Mouse (Mus musculus) induced T-regulatory cell, adult 2 months (primary cell): ENCODE data around the gene Rhob.
"Not testable (repeated sequence)": the region's sequence is repeated elsewhere in the genome, so short reads cannot be mapped to it uniquely, and the experiment has no call there.

Experiments used
- DNase-seq: peaks from one replicate; pipeline ENCODE4 v3.0.0-alpha.2; 2012; ENCODE audit warnings: low read depth

Gene Rhob

DNA sequence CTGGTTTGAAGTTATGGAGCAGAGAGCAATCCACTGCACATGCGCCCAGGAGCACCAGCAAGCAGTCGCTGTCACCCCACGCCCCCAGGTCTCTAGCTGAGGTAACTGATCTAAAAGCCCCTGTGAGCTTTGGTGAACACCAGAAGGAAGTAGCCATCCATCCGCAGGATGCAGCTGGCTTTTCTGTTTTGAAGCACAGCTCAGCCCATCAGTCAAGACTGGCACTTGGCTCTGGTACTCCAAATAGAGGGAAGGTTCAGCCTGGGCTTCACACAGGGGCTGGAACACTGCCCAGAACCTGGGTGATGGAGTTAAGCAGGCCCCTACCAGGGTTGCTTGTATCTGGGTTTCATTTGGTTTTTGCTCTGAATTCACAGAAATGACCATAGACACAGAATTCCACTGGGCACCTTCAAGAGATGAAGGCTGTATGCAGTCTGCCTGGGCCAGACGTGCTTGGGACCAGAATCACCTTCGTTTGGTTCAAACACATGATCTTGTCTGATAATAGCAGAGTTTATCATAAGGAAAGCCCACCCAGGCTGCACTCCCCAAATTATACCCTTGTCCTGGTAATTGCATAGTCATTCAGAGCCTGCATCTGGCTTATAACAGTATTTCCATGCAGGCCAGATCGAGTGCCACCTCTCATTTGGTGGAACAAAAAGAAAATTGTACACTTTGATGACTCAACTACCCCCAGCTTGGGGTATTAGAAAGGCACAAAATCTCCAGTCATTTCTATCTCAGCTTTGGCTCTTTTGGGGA lies 27.0 kb downstream of the Rhob start:
- no peak for DNase-seq

DNA sequence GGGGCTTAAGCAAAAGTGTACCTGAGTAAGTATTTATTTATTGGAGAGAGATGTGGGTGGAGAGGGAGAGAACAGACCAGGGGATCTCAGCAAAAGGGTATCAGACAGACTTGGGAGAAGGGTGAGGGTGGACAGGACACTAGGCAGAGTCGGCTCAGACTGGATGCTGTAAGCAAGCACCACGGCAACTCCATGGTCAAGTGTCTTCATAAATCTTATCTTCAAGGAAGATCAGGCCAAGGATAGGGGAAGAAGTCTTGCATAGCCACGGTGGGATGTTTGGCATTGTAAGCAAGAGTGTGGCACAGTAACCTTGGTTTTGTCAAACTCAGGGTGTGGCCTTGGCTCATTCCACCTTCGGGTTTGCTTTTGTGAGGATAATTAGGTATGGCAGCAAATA lies 27.8 kb downstream of the Rhob start:
- no peak for DNase-seq

DNA sequence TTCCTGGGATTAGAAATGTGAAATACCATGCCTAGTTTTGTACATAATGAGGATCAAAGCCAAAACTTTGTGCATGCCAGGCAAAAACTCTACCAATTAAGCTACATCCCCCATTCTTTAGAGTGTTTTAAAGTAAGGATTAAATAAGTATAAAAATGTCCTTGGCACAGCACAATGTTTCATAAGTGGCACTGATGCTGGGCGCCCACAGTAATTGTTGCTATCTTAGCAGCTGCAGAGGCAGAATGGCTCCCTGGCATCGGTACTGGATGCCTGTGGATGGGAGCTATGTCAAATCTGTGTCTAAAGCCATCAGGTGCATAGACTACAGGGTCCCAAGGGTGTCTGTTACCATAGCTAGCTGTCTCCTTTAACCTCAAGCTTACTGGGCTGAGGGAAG lies 28.8 kb downstream of the Rhob start:
- DNase-seq = no peak

DNA sequence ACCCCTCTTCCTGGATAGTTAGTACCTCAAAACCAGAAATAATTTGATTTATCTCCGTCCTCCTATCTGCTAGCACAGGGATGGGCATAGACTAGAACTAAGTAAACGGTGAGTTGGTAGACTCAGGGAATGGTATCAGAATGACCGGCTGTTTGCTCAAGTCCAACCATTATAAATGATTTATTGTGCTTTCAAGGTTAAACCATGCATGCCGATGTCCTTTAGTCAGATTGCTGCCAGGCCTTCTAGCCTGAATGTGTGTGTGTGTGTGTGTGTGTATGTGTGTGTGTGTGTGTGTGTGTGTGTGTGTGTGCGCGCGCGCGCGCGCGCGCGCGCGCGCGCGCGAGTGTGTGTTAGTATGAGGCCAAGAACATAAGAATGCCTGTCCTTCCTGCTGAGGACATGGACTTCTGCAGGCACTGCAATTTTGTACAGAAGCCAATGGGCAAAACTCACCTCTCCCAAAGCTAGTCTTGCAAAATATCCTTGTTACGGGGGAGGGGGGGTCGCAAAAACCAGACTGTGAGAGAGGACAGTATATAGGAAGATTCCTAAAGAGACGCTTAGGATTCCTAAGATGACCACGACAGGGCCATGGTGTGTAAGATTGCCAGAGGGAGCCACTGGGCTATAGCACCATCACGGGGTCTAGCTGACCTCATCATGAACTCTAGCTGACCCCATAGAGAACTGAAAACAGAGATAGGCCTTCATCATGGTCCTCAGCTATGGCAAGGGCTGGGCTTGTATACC lies 29.9 kb downstream of the Rhob start:
- no peak for DNase-seq

DNA sequence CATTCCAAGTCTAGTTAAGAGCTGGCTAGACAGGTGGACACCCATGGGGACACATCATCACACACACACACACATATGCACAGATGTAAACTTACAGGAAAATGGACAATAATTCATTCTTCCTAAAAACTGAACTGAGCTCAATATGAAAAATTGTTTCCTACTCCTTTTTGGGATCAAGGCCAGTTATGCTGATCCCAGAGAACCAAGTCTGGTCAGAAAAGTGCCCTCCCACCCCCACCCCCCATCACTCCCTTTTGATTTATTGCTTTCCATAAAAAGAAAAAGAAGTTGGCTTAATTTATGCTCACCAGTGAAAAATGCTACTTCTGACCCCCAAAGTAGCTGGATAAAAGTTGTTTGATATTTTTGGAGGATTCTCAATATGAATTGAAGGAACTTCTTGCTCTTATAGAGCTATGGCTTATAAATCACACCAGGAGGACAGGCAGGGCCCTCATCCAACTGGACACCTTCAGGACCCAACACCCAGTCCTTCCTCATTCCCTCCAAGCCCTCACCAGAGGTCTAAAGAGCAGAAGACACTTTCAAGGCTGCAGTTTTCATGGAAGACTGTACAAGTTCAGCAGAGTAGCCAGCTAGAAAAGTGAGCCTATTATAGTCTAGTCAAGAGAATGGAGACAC lies 31.5 kb downstream of the Rhob start:
- DNase-seq = no peak

DNA sequence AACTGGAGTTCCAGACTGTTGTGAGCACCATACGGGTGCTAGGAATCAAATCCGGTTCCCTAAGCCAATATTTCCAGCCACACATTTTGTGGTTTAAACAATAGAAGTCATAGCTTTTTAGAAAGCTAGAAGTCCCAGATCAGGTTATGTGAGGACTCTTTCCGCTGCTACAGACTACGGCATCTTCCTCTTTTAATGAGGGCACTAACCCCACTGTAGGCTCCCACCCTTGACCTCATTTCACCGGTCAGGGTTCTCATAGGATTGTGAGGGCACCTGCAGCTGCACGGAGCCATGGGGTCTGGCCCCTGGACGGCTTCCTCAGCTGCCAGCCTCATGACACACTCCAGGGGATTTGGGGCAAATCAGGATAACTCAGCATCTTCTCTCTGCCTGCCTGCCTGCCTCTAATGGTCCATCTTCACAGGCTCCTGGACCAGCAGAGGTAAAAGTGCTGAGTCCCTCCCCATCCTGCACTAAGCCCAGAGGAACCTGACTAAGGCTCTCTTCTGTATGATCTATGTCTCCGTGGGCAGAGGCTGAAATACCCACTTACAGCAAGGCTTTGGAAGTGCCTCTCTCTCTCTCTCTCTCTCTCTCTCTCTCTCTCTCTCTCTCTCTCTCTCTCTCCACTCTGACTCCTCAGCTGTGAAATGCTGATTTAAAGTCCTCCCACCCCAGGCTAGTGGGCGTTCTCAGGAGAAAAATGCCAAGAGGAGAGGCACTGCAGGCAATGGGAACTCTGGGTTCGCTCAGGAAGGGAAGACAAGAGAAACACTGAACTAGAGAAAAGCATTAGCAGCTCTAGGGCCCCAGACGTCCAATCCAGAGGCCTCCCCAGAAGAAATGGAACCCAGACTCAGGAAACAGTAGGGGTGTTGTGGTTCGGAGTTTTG lies 32.5 kb downstream of the Rhob start:
- DNase-seq = no peak

DNA sequence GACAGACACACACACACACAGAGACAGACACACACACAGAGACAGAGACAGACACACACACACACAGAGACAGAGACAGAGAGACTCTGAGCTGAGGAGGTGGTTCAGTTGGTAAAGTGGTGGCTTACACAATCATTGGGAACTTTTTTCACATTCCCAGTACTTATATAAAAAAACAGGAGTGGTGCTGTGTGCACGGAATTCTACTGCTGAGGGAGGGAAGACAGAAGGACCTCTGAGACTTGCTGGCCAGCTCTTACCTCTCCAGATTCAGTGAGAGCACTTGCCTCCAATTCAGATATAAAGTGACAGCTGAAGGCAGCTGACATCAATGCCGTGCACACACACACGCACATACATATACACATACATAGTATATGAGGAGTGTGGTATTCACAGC lies 34.1 kb downstream of the Rhob start:
- no peak for DNase-seq

DNA sequence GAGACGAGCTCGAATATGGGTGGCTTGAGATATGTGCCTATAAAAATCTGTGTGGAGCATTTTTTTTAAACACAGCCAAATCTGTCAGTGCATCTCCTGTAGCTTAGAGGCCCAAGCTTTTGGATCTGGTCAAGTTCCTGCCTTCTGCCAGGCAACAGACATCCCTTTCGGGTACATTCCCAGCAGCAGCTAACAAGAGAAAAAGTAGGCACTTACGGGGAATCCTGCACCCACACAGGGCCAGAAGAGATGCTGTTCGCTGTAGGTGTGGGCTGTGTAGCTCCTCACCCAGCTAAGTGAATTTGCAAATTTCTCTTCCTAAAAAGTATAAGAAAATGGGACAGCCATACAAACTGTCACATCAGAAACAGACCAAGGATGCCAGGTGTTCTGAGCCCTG lies 34.8 kb downstream of the Rhob start:
- no peak for DNase-seq

DNA sequence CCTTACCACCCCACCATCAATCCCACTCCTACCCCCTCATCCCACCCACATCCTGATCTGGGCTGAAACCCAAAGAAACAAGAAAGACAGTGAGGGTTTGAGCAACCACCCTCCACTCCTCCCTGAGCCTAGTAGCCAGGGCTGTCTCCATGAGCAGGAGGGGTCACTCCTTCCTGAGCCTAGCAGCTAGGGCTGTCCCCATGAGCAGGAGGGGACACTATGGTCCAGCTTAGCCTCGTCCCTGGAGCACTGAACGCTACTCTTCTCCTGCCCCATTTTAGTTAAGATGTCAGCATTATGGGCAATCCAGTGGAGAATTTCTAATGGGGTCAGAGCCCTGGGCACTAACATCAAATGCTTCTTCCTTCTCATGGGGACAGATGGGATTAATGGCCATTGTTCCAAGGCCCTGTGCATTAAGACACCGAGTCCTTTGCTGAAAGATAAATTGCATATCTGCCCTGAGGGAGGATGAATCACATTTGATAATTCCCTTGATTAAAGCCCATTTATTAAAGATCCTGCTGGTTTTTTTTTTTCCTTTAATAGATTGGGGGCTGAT lies 36.1 kb downstream of the Rhob start:
- DNase-seq = no peak

DNA sequence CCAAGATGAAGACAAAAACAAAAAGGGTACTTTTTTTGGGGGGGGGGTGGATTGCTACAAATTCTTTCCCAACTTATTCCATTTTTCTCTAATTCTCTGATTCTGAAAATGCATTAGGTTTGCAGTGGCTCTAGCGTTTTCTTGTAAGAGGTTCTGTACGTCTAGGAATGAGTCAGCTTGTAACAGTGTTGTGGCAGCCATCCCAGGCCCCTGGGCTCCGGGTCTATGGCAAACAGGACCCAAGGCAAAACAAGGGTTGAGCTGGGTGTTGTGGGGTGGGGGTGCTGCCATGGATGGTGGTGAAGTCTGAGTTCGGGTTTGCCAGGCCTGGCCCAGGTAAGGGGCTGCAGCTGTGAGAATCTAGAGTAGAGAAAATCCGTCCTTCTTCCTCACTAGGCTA lies 37.3 kb downstream of the Rhob start:
- DNase-seq = no peak

DNA sequence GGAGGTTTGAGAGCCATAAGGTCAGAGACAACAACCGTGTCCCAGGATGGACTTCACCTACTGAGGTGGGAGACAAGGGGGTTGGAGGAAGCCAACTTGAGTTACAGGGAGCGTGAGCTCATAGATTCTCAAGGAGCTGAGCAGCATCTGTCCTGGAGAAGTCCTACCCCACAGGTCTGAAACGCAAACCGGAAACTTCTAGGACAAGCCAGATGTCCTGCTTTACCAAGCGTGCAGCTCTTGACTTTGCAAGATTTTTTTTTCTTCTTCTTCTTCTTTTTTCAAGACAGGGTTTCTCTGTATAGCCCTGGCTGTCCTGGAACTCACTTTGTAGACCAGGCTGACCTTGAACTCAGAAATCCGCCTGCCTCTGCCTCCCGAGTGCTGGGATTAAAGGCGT lies 38.2 kb downstream of the Rhob start:
- DNase-seq = not testable (repeated sequence)

DNA sequence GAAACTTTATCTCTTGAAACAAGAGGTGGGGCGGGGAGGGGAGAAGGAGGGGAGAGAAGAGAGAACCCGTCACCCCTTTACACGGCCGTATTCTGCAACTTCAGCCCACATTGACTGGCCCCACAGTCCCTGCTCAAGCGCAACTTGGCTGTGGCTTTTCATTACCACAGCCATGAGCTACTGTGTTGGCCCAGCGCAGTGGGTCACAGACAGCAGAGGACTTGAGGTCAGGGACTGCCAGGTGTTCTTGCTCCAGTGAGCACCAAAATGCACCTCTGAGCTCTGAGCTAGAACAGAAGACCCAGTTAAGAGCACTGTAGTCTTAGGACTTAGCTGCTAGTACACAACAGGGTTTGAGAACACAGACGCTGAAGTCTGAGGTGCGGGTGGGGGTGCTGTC lies 41.4 kb downstream of the Rhob start:
- no peak for DNase-seq

DNA sequence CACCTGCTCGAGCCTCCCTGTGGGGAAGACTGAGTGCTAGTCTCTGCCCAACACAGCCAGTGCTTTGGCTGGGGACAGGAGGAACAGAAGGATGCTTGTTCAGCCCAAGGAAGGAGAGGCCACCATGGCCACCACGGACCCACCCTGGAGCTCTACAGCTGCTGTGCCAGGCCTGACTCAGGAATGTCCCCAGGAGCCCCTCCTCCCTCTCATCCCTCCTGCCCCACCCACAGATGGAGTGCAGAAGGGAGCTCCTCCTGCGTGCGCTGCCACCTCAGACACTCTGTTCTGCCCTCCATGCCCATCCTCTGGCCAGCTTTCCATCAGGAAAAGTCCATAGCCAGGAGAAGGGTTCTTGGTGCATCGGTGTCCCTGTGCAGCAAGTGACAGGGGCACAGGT lies 42.8 kb downstream of the Rhob start:
- no peak for DNase-seq

DNA sequence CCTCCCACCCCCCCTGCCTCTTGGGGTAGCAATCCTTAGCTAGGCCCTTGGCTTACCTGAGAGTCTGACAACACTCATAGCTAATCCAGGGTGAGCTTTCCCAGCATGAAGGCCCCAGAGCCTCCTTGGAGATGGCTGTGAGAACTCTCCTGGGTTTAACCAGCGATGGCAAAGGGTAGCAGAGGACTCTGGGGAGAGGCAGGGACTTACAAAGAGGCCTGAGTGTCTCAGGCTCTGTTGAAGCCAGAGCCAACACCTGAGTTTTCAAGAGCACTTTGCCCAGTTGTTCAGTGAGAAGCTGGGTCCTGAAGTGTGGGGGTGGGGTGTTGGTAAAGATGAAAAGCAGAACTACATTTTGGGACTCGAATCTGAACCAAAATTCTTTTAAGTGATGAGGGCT lies 44.8 kb downstream of the Rhob start:
- DNase-seq = no peak

DNA sequence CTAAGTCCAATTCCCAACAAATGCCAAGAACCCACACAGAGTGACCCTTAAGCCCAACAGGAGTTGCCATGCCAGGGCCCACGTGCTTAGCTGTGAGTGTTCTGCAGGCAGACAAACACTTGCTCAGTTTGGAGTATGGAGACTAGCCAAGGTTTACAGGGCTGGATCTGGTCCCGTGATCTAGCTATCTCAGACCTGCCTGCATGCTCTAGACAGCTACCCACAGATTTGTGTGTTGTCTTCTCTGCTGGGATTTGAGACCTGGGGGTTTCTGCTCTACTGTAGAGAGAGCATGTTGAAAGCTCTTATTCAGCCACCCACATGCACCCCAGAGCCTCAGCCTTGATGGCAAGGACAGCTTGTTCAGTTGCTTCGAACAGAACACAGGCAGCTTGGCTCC lies 45.3 kb downstream of the Rhob start:
- no peak for DNase-seq

DNA sequence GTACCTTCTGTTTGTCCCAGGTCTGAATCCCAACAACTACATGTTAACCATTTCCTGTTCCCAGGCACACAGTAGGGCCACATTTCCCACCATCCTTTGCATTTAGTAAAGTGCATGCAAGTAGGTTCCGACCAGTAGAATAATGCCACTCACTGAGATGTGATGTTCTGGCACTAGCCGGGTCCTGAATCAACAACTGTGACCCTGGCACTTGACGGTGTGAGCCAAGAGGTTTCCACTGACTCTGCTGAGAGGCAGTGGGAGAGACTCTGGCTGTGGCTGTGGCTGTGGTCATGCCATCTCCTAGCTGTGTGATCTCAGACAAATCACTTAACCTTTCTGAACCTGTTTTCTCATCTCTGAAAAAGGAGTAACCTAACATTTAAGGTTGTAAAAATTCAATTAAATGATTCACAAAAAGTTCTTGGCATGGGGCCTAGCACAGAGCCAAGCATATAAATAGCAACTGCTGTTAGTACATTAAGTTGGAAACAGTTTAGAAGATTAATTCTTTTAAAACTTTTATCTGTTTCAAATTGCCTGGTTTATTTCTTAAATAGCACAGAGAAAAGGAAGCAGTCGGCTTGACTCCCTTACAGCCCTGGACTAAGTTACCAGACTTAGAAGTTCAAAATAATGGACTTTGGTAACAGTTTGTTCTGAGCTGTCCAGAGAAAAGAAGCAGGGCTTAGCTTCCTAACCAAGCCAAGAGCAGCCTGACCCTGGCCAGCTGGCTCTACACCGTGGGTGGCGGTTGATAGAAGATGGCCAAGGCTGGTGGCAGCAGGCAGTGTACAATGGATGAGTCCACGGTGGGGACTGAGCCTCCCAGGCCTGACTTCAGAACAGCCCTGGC lies 46.8 kb downstream of the Rhob start:
- no peak for DNase-seq

DNA sequence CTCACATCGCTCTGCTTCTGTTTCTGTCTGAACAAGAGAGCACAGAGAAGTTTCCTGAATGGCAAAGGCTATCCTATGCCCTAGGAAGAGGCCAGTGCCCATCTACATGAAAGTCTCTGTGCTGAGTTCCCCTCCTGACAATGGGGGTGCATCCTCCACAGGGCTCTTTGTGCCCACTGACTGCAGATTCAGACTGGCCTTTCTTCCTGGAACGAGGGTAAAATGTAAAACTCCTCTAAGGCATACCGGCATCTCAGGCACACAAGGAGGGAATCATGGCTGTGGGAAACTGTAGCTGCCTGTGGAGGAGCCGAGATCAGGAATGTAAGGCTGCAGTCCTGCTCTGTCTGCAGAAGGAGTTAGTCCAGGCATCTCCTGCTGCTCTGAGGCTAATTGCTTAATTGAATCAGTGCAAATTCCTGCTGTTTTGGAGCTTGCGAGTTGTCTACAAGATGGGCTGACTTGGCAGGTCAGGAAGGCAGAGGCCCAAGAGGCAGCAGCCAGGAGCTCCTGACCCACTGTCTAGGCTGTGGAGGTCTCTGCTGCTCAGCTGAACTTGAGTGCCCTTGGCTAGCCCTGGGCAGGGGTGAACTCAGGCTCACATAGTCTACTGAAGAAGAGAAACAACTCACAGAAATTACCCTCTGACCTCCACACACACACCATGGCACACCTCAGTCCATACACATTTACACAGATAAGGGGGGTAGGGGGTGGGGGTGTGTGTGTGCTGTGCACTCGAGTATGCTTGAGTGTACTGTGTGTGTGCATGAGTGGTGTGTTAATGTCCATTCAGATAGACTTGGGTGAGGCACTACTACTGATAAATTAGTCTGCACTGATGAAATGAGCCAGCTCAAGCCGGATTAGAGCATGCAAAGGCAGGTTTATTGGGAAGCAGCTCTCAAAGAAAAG lies 48.0 kb downstream of the Rhob start:
- no peak for DNase-seq

DNA sequence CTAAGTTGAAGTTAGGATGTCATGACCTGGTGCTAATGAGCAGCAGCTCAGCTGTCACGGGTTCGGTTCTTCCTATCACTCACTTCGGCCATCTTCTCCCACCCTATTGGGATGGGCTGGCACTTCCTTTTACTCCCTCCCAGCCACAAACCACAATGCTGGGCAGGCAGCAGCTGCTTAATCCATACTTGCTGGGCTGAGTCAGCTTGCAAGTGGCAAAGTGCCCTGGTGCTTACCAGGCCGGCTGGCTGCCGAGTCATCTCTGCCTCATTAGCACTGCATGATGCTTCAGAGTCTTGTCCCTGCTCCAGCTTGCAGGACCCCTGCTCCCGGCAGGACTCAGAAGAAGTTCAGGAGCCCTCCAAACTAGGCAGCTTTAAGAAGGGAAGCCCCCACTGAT lies 49.2 kb downstream of the Rhob start:
- no peak for DNase-seq

DNA sequence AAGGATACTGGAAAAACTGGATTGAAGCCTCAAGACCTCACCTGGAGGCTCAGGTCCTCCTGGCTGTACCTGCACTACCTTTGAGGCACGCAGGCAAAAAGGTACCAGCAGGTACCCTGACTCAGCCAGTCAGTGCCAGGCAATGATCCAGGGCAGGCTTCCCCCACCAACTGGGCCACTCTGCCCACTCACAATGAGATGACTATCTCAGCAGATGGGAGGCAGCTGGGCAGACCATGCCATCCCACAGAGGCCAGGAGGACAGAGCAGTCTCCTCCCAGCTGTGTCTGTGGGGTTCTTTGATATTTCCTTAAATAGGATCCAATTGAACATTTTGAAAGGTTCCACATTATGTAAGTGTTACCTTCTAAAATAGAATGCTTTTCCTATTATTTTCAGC lies 49.8 kb downstream of the Rhob start:
- no peak for DNase-seq
